Mouse (Mus musculus) bone marrow, adult 2 months (tissue): ENCODE results near the gene Ldah. TPM values are rescaled to one million over a fixed set of nuclear protein-coding genes. Genes with fewer than 3 reads are reported as not detected.

ENCODE experiments used
- H3K27ac ChIP-seq: fragments of 200-500 bp; 2 replicates; pipeline ENCODE4 v1.5.1; 2012; ENCODE audit warnings: low read depth, mild to moderate bottlenecking, control low read depth, inconsistent platforms, low read length; ENCODE audit not compliant: control insufficient read depth, poor library complexity, insufficient read depth
- H3K4me1 ChIP-seq: fragments of 200-500 bp; 2 replicates; pipeline ENCODE4 v1.6.1; 2011; ENCODE audit warnings: low read length; ENCODE audit not compliant: control insufficient read depth, insufficient read depth
- H3K4me3 ChIP-seq: fragments of 200-500 bp; replicated peaks from 2 replicates; pipeline ENCODE3; 2011; ENCODE audit warnings: mild to moderate bottlenecking, low read depth, low read length, control low read depth; ENCODE audit not compliant: control insufficient read depth
- CTCF ChIP-seq: fragments of 200-500 bp; IDR thresholded peaks from 2 replicates; pipeline ENCODE4 v1.5.1; 2011; ENCODE audit warnings: low read length, control low read depth; ENCODE audit not compliant: control insufficient read depth, insufficient read depth
- POLR2A ChIP-seq: fragments of 200-500 bp; IDR thresholded peaks from 2 replicates; pipeline ENCODE4 v1.6.1; 2011; ENCODE audit warnings: low read depth, mild to moderate bottlenecking, control low read depth, low read length, borderline replicate concordance; ENCODE audit not compliant: control insufficient read depth
- WGBS: fragments of 180-500 bp; shearing (Covaris S2); methylation state at CpG from one replicate; pipeline ENCODE4 v1.1.7; 2018; 5-methylcytosine and 5-hydroxymethylcytosine counted together
- polyA plus RNA-seq: library from polyadenylated mRNA; stranded (reverse); fragments of >200 nt; gene quantifications from 2 replicates; pipeline ENCODE4 v1.2.4, GENCODE M21; 2011; ENCODE audit warnings: low replicate concordance; ENCODE audit not compliant: missing spikeins, insufficient read depth, insufficient read length

Gene Ldah
- polyA plus RNA-seq, 1 experiment = 21.4 TPM

DNA sequence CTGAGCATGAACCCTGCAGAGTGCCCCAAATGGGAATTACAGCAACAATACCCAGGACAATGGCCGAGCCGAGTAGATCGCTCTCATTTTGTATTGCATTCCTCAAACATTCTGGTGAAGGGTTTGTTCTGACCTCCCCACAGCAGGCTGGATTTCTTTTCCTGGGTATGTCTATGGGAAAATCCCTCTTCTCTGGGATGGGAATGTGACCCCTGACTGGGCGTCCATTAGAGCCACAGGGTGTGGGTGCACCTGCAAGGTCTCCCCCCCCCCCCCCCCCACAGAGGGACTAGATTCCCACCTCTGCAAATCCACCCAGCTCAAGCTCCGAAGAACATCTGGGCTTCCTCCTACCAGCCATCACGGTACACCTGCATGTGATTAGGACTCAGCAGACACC lies 81.2 kb downstream of the Ldah start:
- Histone ChIP-seq H3K4me3 (no peak overlapping the region), H3K27ac (no peak overlapping the region), H3K4me1 (no peaks in the 10 kb centered on the region)
- 87% methylated on average over 6 of the region's 6 CpGs for WGBS
- no peak for TF ChIP-seq CTCF
- TF ChIP-seq POLR2A = no peak

DNA sequence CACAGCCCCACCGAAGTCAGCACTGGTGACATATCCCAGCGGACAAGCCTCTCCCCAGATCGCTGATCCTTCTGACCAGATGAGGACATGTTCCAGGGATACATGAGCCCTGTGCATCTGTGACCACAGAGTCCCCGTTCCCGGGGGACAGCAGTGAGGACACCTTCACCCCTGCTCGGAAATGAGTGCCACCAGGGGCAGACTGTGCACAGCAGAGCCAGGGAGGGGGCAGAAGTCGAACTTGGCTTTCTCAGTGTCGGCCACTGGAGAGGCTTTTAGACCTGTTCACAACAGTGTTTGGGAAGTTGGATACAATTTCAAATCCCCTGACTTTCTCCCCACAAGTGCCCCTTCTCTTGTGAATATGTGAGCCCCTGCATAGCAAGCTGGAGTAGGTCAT lies 81.6 kb downstream of the Ldah start:
- Histone ChIP-seq H3K27ac (no peak overlapping the region), H3K4me1 (no peaks in the 10 kb centered on the region), H3K4me3 (no peak overlapping the region)
- TF ChIP-seq POLR2A (no peak), CTCF (no peak)
- WGBS = 85% methylated on average over 8 of the region's 8 CpGs

DNA sequence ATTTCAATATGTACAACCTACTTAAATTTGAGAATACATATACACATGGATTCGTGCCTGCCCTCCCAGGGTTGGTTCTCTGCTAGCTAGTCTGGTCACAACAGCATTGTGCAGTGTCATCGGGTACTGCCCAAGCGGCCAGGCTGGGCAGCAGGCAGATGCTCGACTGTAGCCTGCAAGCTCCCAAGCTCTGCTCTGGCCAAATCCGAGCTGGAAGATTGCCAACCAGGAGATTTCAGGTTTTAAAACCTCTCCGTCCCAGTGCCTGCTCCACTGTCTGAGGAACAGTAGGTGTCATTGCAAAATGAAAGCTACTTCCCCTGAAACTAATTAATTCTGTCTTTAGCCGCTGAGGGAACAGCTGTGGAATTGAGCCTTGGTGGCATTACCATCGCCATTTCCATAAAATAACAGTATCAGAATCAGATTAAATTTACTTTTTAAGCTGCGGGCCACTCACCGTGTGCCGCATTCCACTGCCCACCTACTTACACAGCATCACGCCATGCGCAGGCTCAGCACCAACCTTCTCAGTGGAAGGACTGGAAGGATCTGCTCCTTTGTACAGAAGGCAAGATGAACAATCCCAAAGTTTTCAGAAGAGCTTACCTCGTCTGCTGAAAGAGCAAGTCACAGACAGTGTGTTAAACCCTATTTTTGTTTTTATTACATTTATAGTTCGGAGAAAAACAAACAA lies 83.4 kb downstream of the Ldah start:
- TF ChIP-seq POLR2A = no peak
- TF ChIP-seq CTCF = no peak
- 75% methylated on average over 15 of the region's 15 CpGs for WGBS
- H3K4me3 ChIP-seq = no peak overlapping the region
- H3K4me1 ChIP-seq = no peaks in the 10 kb centered on the region; the same call in 1 of the 2 replicates
- no peak overlapping the region for H3K27ac ChIP-seq

DNA sequence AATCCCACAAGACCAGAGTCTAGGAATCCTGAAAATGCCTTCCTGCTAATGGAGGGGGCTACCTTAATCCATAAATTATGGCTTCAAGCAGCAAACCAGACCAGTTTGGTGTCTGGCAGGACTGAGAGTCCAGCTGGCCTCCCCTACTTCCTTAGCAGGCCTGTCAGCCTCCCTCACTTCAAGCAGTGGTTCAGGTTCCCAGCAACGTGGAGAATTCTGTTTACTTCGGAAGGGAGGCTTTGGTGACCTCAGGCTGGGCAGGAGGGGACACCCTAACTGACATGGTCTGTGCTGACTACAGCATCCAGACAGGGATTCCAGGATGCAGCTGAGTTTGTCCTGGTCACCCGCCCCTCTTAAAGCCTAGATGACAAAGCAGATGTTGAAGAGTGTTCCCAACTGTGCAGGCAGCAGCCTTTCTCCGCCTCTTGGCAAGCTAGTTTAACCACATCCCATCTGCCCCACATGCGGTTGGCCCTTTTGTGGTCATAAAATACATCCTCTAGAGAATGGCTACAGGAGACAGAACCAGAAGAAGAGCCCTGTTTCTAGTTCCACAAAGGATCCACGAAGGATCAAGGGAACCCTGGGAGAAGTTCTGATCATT lies 87.5 kb downstream of the Ldah start:
- no peak overlapping the region for H3K27ac ChIP-seq
- WGBS = under 1% methylated on average over 6 of the region's 6 CpGs
- TF ChIP-seq CTCF = no peak
- no peak for TF ChIP-seq POLR2A
- no peak overlapping the region for H3K4me3 ChIP-seq
- no peaks in the 10 kb centered on the region; the same call in 1 of the 2 replicates for H3K4me1 ChIP-seq

DNA sequence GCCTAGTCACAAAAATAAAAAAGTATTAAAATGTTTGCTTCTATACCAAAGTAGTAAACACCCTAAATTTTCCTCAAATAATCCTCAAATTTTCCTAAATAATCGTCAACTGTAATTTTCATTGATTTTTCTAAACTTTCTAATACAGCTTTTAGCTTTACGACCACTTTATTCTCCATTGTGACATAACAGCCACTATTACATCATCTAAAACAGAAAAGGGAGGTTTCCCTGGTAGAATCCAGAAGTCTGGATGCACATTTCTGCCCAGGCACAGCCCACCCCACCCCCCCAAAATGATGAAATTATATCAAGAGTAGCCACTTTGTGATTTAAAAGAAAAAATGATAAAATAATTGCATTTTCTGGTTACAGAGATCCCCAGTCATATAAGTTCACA lies 88.2 kb downstream of the Ldah start:
- WGBS = 37% methylated on average over 2 of the region's 2 CpGs
- Histone ChIP-seq H3K4me1 (no peaks in the 10 kb centered on the region; the same call in 1 of the 2 replicates), H3K4me3 (no peak overlapping the region), H3K27ac (no peak overlapping the region)
- TF ChIP-seq POLR2A (no peak), CTCF (no peak)

DNA sequence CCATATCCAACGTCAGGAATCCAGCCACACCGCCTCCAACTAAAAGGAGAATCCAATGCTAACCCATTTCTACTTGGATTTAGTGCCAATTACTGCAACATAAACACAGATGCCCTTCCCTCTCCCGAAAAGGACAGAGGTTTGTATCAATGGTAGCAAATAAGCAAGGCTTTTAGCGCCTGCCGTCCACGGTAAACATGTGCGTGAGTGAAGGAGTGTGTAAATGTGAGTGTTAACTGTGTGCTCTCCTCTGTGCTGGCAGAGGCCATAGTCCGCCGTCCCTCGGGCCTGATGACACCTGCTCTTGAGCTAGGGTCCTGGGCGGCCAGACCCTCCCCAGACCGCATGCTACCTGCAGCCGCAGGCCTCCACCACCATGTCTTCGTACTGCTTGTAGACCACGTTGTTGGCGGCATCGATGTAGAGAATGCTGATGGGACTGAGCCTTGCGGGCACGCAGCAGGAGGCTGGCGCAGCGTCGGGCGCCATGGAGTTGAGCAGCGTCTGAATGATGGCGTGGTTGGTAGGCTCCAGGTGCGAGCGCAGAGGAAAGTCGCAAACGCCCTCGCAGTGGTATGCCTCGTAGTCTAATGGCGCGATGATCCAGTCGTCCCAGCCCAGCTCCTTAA lies 89.8 kb downstream of the Ldah start:
- Histone ChIP-seq H3K4me1 (no peaks in the 10 kb centered on the region; the same call in 1 of the 2 replicates), H3K27ac (no peak overlapping the region), H3K4me3 (no peak overlapping the region)
- no peak for TF ChIP-seq POLR2A
- TF ChIP-seq CTCF = no peak
- WGBS = 14% methylated on average over 34 of the region's 34 CpGs

DNA sequence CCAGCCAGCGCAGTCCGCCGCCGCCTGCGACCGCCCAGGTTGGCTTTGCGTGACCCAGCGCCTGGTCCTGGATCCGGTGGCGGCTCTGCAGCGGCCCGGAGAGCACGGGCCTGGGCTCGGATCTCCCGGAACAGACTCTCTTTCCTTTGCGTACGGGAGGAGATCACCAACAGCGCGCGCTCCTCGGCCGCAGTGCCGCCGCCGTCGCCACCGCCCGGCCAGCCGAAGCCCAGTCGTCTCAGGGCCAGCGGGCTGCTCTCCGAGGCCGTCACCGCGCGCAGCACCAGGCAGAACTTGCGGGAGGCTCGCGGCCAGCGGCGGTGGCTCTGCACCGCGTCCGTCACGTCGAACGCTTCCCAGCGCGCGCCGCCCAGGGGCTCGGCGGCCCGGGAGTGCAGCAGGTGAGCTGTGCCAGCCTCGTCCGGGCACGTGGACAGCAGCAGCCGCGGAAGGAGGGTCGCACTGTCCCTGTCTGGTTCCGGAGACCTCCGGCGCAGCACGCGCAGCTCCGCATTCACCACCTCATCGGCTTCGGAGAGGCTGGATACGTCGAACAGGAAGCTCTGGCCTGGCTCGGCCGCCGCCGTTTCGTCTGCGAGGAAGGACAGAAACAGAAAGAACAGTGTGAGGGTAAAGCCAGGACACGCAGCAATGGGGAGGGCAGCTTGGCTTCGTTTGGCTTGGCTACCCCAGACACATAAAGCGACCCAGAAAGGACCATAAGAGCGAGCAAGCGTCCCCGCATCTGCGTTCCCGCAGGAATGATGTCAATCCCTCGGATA lies 90.6 kb downstream of the Ldah start:
- 6% methylated on average over 85 of the region's 85 CpGs for WGBS
- H3K27ac ChIP-seq = no peak overlapping the region
- TF ChIP-seq CTCF (no peak), POLR2A (no peak)
- H3K4me1 ChIP-seq = no peaks in the 10 kb centered on the region; the same call in 1 of the 2 replicates
- H3K4me3 ChIP-seq = no peak overlapping the region
